Mouse (Mus musculus) gastrocnemius, postnatal 4 days (tissue): Measurements from ENCODE around the gene Atrx. TPM values are rescaled to one million over a fixed set of nuclear protein-coding genes. Genes with fewer than 3 reads are reported as not detected.
A peak's percentile ranks its signal among the peaks of the same experiment; 100 is the strongest.
"Not testable (repeated sequence)": the region's sequence is repeated elsewhere in the genome, so short reads cannot be mapped to it uniquely, and the experiment has no call there.

Experiments used
- DNase-seq, 2 experiments: peaks; one replicate each; pipeline ENCODE4 v3.0.0; 2021 to 2022; ENCODE audit warnings: low spot score in 2 of 2, mixed read lengths in 2 of 2
- long read RNA-seq, 2 experiments: library from polyadenylated mRNA; stranded (forward); transcript quantifications; one replicate each; pipeline ENCODE4 v2.0.0; 2021
- total RNA-seq, 2 experiments: library from RNA; stranded (reverse); gene quantifications; 2 replicates each; pipeline ENCODE4 v1.2.3; 2021

Atrx gene
- 100 to 1,000 TPM in 1 of 2 experiments, 10 to 100 TPM in 1; 99.2 to 106 TPM for total RNA-seq
- long read RNA-seq, experiment 1, full-length matches to known transcripts = 2 of 17 reads
- long read RNA-seq, experiment 1, partial matches to known transcripts = 6 of 17 reads
- long read RNA-seq, experiment 1, other reads (novel, unspliced or antisense) = 9 of 17 reads
- long read RNA-seq, experiment 2, partial matches to known transcripts = 7 of 18 reads
- long read RNA-seq, experiment 2, other reads (novel, unspliced or antisense) = 8 of 18 reads

GRCm38 (mm10) chrX:105928861-105929477, at the start of gene Atrx:
Gene Atrx, minus strand, starts transcription at chrX:105929403.
- DNase-seq = peak; percentile 47 to 61

GRCm38 (mm10) chrX:105957091-105957490, 27.9 kb upstream of the Atrx start:
- not testable (repeated sequence) for DNase-seq

- no peak for DNase-seq
These were observed 24.8 kb upstream of the Atrx start for GRCm38 (mm10) chrX:105953999-105954398.

- no peak for DNase-seq
These were observed 17.2 kb upstream of the Atrx start for GRCm38 (mm10) chrX:105946357-105946756.

GRCm38 (mm10) chrX:105939245-105939644, 10.0 kb upstream of the Atrx start:
- no peak for DNase-seq

GRCm38 (mm10) chrX:105937736-105938135, 8.5 kb upstream of the Atrx start:
- DNase-seq = no peak

GRCm38 (mm10) chrX:105934341-105934740, 5.1 kb upstream of the Atrx start:
- DNase-seq = no peak

GRCm38 (mm10) chrX:105929478-105930038, 355 bp upstream of the Atrx start:
- DNase-seq = no peak

- DNase-seq = peak in 1 of 2 experiments; percentile 45
These were observed 1.0 kb downstream of the Atrx start for GRCm38 (mm10) chrX:105927941-105928860.

GRCm38 (mm10) chrX:105926121-105926735, 3.0 kb downstream of the Atrx start:
- no peak for DNase-seq

- DNase-seq = no peak
These were observed 4.7 kb downstream of the Atrx start for GRCm38 (mm10) chrX:105924326-105925070.

GRCm38 (mm10) chrX:105923896-105924295, 5.3 kb downstream of the Atrx start:
- no peak for DNase-seq

- DNase-seq = not testable (repeated sequence)
These were observed 6.2 kb downstream of the Atrx start for GRCm38 (mm10) chrX:105922986-105923385.

GRCm38 (mm10) chrX:105921421-105921820, 7.8 kb downstream of the Atrx start:
- no peak for DNase-seq

GRCm38 (mm10) chrX:105911728-105912127, 17.5 kb downstream of the Atrx start:
- no peak for DNase-seq

- no peak for DNase-seq
These were observed 27.6 kb downstream of the Atrx start for GRCm38 (mm10) chrX:105901611-105902010.

GRCm38 (mm10) chrX:105886921-105887320, 42.3 kb downstream of the Atrx start:
- no peak for DNase-seq

GRCm38 (mm10) chrX:105864367-105864766, 64.8 kb downstream of the Atrx start:
- DNase-seq = no peak

- no peak for DNase-seq
These were observed 104.7 kb downstream of the Atrx start for GRCm38 (mm10) chrX:105824462-105824861.

GRCm38 (mm10) chrX:105794806-105795403, 134.3 kb downstream of the Atrx start:
- DNase-seq = no peak
